Mouse (Mus musculus) G1E (cell line): ENCODE measurements around the gene Cdh22. TPM values are rescaled to one million over a fixed set of nuclear protein-coding genes. Genes with fewer than 3 reads are reported as not detected.

Experiments
- ATAC-seq: 2 replicates; pipeline ENCODE4 v1.8.0; 2016; ENCODE audit warnings: mild to moderate bottlenecking; ENCODE audit not compliant: insufficient number of reproducible peaks, poor library complexity, low FRiP score, severe bottlenecking; ENCODE audit errors: extremely low read depth
- DNase-seq: peaks from one replicate; pipeline ENCODE4 v3.0.0; 2012; ENCODE audit warnings: low spot score
- H3K27me3 ChIP-seq: 2 replicates; pipeline ENCODE4 v1.6.1; 2012; ENCODE audit warnings: mild to moderate bottlenecking, low read length, inconsistent platforms; ENCODE audit not compliant: insufficient read depth
- H3K36me3 ChIP-seq: replicated peaks from 2 replicates; pipeline ENCODE3; 2012; ENCODE audit warnings: mild to moderate bottlenecking, inconsistent platforms
- H3K4me1 ChIP-seq: 2 replicates; pipeline ENCODE4 v1.6.1; 2012; ENCODE audit warnings: low read depth, low read length, inconsistent platforms, mixed read lengths; ENCODE audit not compliant: insufficient read depth
- H3K4me3 ChIP-seq: 2 replicates; pipeline ENCODE4 v1.5.1; 2012; ENCODE audit warnings: low read depth, mild to moderate bottlenecking, inconsistent platforms, low read length, moderate library complexity, mixed read lengths
- H3K9me3 ChIP-seq: replicated peaks from 2 replicates; pipeline ENCODE4 v1.6.1; 2012; ENCODE audit warnings: inconsistent platforms
- CTCF ChIP-seq: IDR thresholded peaks from 2 replicates; pipeline ENCODE4 v1.5.1; 2012; ENCODE audit warnings: low read depth, low read length, inconsistent platforms, mixed read lengths
- GATA1 ChIP-seq: IDR thresholded peaks from 2 replicates; pipeline ENCODE4 v1.6.1; 2012; ENCODE audit warnings: borderline replicate concordance, low read length, inconsistent platforms, mixed read lengths
- GATA2 ChIP-seq: IDR thresholded peaks from 2 replicates; pipeline ENCODE4 v1.6.1; 2012; ENCODE audit warnings: low read depth, low read length, inconsistent platforms, borderline replicate concordance
- POLR2AphosphoS5 ChIP-seq: IDR thresholded peaks from 2 replicates; pipeline ENCODE4 v1.6.1; 2012; ENCODE audit warnings: low read depth, low read length, inconsistent platforms; ENCODE audit not compliant: insufficient replicate concordance
- TAL1 ChIP-seq: conservative IDR thresholded peaks from 2 replicates; pipeline ENCODE4 v1.6.1; 2012; ENCODE audit warnings: low read depth, low read length, inconsistent platforms, mixed read lengths
- polyA plus RNA-seq: library from polyadenylated mRNA; stranded (reverse); fragments of >175 nt; gene quantifications from 2 replicates; pipeline ENCODE4 v1.2.3, GENCODE M21; 2012
- total RNA-seq, 2 experiments: library from RNA; stranded (forward) in 1 of 2; stranded (reverse) in 1 of 2; fragments of 200-1000 nt in 1 of 2; fragments of >200 nt in 1 of 2; fragmentation: Nextera tagmentation in 1 of 2; gene quantifications; 2 replicates each; pipeline ENCODE4 v1.2.3; 2014 to 2017

Gene Cdh22
- total and polyA plus RNA-seq, 3 experiments = 0.05 TPM; not detected in 2

- Histone ChIP-seq H3K4me1 (no peaks in the 10 kb centered on the region), H3K4me3 (no peak overlapping the region), H3K36me3 (no peaks in the 10 kb centered on the region), H3K27me3 (peaks cover 4% of the 10 kb centered on the region; the same call in 1 of the 2 replicates), H3K9me3 (peaks cover 5% of the 10 kb centered on the region)
- ATAC-seq (no peak), DNase-seq (no peak)
- TF ChIP-seq POLR2AphosphoS5 = no peak
- TF ChIP-seq GATA1 = no peak
- TF ChIP-seq TAL1 = no peak
- no peak for TF ChIP-seq CTCF
- TF ChIP-seq GATA2 = no peak
Measured at GRCm38 (mm10) chr2:165205486-165205885, 29.2 kb downstream of the Cdh22 start.

DNA sequence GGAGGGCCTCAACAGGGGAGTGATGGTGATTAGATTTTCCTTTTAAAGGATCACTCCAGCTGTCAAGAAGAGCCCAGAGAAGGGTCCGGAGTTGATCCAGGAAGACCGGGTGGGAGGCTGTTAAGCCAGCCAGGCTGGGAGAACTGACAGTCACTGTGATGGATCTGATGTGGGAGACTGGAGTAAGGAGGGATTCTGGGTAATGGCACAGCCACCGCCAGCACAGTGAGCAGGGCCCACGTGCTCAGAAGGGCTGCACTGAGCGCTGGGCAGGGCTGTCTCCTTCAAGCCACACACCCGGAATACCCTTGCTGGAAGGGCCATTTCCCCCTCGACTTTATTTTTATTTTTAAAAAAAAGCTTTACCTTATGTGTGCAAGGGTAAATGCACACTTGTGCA lies 29.7 kb downstream of the Cdh22 start:
- H3K27me3 ChIP-seq = peaks cover 4% of the 10 kb centered on the region; the same call in 1 of the 2 replicates
- H3K4me1 ChIP-seq = no peaks in the 10 kb centered on the region
- no peak for ATAC-seq

DNA sequence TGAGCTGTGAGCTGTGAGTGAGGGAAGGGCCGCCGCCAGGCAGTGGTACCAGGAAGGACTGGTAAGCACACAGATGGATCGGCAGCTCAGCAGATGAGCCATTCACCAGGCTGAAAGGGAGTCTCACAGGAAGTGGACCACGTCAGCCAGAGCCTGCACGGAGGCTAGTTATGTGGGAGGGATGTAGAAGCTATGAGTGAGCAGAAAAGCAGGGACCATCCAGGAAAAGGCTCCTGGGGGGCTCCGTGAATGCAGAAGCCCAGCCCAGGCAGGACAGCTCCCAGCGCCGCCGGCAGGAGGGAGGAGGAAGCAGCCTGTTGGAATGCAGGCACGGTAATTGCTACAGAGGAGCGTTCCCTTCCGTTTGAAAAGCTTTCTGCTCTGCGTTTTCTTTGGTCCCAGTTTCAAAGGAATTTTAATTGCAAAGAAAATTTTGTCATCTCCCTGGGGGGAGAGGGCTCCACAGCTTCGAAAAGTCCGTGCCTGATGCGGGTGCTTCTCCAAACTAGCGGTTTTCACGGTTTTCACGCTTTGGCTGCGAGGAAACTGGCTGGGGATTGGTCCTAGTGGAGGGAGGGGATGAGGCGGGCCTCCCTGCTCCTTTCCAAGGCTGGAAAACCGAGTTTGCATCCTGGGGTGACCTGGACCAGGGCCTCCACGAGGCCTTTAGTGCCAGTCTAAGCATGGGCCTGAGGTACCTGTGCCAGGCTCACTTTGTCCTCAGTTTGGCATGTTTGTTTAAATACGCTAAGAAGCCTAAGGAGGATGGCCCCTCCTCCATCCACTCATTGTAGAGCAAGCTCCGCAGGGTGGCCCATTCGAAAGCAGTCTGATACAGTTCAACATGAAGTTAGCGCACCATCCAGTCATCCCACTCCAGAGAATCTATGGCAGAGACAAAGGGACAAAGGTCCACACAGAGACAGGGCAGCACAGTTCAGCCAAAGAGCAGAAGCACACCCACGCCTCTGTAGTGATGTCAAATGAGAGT lies 32.6 kb downstream of the Cdh22 start:
- TF ChIP-seq GATA1 = no peak
- TF ChIP-seq CTCF = no peak
- TF ChIP-seq GATA2 = no peak
- TF ChIP-seq TAL1 = no peak
- TF ChIP-seq POLR2AphosphoS5 = no peak
- H3K4me1 ChIP-seq = no peaks in the 10 kb centered on the region
- H3K9me3 ChIP-seq = peaks cover 24% of the 10 kb centered on the region
- DNase-seq = no peak
- H3K27me3 ChIP-seq = peaks cover 4% of the 10 kb centered on the region; the same call in 1 of the 2 replicates
- H3K4me3 ChIP-seq = no peak overlapping the region
- no peak for ATAC-seq
- H3K36me3 ChIP-seq = no peaks in the 10 kb centered on the region

More for the DNA sequence above, 29.7 kb downstream of the Cdh22 start:
- peaks cover 5% of the 10 kb centered on the region for H3K9me3 ChIP-seq
- H3K36me3 ChIP-seq = no peaks in the 10 kb centered on the region
- TF ChIP-seq TAL1 (no peak), POLR2AphosphoS5 (no peak), GATA1 (no peak), CTCF (no peak), GATA2 (no peak)
- DNase-seq = no peak
- no peak overlapping the region for H3K4me3 ChIP-seq

DNA sequence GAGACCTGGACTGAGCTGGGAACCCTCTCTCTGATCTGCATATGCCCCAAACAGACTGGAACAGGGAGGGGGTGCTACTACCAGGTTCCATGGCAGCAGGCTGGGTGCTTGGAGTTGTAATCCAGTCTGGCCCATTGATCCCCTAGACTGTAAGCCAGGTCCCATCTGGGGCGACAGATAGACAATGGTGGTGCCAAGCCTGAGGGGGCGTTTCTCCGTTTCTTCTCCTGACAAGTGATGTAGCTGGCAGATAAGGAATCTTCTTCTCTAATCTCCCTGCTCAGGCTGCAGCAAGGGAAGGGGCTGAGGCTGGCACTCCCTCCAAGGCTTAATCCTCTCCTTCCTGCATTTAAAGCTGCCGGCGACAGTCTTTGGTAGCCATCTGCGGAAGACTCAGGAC lies 37.1 kb downstream of the Cdh22 start:
- ATAC-seq = no peak
- Histone ChIP-seq H3K36me3 (no peaks in the 10 kb centered on the region), H3K4me3 (no peak overlapping the region), H3K9me3 (peaks cover 55% of the 10 kb centered on the region), H3K27me3 (peaks cover 4% of the 10 kb centered on the region; the same call in 1 of the 2 replicates), H3K4me1 (no peaks in the 10 kb centered on the region)
- no peak for TF ChIP-seq CTCF
- no peak for TF ChIP-seq GATA2
- no peak for TF ChIP-seq GATA1
- no peak for TF ChIP-seq TAL1
- no peak for TF ChIP-seq POLR2AphosphoS5
- DNase-seq = no peak

DNA sequence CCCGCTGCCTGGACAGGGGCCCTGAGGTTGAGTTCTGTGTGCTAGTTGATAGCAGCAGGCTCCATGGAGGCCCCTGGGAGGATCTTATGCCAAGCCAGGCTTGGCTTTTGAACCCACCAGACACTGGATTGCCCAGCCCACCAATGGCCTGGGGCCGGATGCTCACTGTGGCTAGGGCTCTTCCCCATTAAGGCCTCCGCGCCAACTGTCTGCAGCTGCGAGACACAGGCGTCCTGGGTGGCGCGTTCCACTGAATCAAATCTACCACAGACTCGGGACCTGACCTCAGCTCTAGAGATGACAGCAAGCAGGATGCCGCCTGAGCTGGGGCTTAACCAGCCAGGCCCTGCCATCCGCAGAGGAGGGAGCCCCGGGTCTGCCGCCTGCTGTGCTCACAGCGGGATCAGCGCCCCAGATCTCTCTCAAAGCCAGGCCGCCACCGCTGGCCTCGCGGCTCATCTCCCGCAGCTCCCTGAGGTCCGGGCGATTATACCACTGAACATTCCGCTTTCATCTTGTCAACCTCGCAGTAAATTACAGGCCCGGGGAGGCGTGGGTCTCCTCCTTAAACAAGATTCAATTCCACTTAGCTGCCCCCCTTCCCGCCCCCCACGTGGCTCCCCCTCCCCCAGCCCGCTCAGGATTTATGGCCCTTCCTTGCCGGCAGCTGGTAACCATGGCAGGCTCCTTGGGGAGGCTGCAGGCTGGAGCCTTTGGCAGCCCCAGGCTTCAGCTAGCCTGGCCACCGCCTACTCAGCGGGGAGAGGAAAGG lies 39.1 kb downstream of the Cdh22 start:
- Histone ChIP-seq H3K9me3 (peaks cover 56% of the 10 kb centered on the region), H3K27me3 (no peaks in the 10 kb centered on the region; the same call in 1 of the 2 replicates), H3K36me3 (no peaks in the 10 kb centered on the region), H3K4me1 (no peaks in the 10 kb centered on the region), H3K4me3 (no peak overlapping the region)
- no peak for ATAC-seq
- DNase-seq = no peak
- TF ChIP-seq GATA2 (no peak), CTCF (no peak), POLR2AphosphoS5 (no peak), GATA1 (no peak), TAL1 (no peak)

DNA sequence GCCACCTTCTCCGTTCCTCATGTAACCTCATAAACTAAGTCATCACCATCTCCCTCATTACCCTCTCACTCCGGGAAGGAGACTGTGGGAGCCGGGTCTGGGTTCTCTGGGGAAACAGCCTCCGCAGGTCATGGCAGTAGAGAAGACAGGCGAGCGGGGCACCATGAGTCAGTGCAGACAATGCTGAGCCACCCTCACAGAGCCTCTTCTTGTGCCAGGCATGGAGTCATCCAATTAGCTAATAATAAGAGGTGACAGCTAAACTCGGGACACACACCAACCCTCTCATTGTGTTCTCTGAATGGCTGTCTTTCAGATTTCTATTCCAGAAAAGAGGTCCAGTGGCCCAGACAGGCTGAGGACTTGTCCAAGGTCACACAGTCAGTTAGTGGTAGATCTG lies 43.2 kb downstream of the Cdh22 start:
- Histone ChIP-seq H3K4me1 (no peaks in the 10 kb centered on the region), H3K27me3 (no peaks in the 10 kb centered on the region; the same call in 1 of the 2 replicates), H3K9me3 (peaks cover 32% of the 10 kb centered on the region), H3K4me3 (no peak overlapping the region), H3K36me3 (no peaks in the 10 kb centered on the region)
- DNase-seq = no peak
- TF ChIP-seq GATA2 (no peak), TAL1 (no peak), CTCF (no peak), GATA1 (no peak), POLR2AphosphoS5 (no peak)
- no peak for ATAC-seq
